Mouse (Mus musculus): ENCODE results near the gene Sorbs1.

Gene Sorbs1

DNA sequence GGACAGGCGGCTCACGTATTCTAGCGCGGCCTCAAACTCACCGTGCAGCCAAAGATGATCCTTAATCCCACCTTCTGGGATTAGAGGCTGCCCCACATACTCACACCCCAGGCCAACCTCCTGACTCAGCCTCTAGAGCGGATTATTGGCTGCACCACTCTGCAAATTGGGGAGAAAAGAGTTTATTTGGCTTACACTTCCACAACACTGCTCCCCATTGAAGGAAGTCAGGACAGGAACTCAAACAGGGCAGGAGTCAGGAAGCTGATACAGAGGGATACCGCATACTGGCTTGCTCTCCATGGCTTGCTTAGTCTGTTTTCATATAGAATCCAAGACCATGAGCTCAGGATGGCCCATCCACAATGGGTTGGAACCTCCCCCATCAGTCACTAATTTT is 797 bp upstream of the Sorbs1 start:
- DNase-seq (ENCODE audit: inconsistent age in 2 of 2, low spot score in 1 of 2) = peak in 1 of 2 experiments; percentile 45

DNA sequence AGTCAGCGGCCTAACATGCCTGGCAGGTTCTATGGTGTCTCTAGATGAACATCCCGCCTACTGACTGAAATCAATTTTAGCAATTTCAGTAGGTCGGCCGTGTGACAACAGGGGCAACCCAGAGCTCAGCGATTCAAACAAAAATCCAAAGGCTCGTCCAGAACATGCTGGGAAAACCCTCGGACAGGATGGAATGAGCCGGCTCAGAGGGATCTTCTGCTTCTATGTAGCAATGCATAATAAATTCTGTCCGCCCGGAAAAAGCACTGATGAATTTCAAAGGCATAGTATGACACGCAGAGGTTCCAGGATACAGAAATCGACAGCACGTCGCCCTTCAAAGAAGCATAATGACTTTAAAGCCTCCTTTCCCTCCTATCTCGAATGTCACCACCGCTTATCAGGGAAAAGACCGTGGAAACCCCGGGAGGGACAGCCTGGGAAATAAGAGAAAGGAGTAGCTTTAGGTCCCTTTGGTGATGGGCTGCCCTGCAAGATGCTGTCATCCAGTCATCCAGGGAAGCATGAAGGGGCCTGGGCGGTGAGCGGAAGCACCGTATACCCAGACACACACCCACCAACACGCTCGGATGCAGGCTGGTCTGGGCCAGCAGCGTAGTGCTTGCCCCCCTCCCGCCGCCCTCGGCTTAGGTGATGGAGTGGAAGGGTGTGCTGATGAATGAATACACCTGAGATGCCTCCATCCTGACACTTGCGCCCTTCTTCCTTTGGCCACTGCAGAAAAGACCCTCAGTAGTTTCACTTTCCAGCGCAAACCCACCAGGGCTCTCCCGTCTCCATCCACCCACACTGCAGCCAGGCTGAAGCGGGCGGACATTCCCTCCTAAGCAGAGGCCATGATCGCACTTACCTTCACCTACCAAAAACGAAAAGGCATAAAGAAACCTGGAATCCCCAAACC is 818 bp downstream of the Sorbs1 start:
- no peak for DNase-seq (ENCODE audit: inconsistent age in 2 of 2, low spot score in 1 of 2)

DNA sequence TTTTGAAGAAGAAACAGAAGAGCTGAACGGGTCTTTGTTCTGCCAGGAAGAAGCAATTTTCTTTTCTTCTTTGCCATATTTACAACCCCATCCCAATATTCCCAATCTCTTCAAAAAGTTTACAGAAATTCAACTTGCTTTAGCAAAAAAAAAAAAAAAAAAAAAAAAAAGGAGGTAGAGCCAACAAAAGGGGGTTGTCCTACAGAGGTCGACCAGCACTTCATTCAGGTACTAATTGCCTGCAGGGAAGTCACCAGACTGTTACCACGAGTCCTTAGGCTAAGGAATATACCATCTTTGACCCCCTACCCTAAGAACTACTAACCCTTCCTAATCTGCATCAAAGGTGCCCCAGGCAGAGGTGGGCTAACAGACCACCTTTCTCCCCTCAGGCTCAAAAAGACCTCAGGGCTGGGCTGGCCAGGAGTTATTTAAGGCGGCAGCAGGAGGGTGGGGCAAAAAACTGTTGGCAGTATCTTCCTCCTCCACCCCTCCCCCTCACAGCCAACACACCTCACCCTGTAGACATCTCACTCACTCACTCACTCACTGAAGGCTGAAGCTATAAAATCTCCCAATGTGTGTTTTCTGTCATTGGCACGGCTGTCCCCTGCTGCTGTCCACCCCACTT is 1.8 kb downstream of the Sorbs1 start:
- DNase-seq (ENCODE audit: inconsistent age in 2 of 2, low spot score in 1 of 2) = no peak

DNA sequence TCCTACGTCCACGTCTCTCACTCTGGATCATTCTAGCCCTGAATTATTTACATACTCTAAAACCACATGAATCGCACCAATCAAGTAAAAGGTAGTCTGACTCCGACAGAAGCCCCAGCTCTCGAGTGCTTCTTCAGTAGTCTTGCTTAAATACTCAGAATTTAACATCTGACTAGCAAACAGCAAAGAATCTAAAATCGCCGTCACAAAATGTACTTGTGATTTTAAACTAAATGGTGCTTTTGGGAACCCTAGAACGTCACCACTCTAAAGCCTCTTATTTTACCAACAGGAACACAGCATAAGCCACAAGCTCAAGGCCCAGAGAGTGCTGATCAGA is 2.5 kb downstream of the Sorbs1 start:
- DNase-seq (ENCODE audit: inconsistent age in 2 of 2, low spot score in 1 of 2) = no peak

DNA sequence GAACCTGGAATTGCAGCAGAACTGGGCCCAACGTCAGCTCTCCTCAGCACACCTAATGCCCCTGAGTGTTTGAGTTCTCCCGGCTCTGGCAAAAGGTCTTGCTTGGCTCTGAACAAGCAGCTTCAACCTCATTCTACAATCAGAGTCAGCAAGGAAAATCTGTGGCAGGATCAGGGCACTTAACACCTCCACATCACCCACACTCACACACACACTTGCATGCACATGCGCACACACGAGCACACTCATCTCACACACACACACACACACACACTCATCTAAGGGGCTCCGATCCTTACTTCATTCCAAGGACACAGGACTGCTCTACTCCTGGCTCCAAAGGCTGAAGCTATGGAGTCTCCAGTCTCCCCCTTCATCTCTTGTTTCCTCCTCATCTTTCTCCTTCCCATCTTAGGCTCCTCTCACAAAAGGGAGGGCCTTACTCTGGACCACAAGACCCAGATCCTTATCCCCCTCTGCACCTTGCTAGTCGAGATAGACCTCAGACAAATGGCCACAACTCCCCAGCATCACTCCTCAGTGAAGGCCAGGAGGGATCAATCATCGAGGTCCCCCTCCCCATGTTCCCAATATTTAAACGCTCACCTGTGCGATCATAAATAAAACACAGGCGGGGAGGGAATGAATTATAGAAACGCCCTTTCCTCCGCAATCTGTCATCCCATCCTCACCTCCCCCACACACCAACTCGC is 3.0 kb downstream of the Sorbs1 start:
- no peak for DNase-seq (ENCODE audit: inconsistent age in 2 of 2, low spot score in 1 of 2)

DNA sequence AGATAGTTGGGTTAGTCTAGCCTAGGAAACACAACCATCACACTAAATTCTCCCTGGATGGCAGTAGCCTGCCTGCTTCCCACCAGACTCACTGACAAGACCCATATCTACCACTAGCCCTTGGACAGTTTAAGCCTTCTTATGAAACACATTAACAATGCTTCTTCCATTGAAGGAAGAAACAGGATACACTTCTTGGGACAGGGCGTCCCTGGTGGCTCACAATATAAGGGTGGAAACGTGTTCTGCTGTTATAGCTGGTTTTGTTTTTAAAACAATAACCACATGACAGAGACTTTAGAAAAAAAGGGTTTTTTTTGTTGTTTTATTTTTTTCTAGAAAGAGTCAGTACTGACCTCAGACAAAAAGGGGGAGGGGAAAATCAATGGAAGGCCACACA is 4.3 kb downstream of the Sorbs1 start:
- no peak for DNase-seq (ENCODE audit: inconsistent age in 2 of 2, low spot score in 1 of 2)

DNA sequence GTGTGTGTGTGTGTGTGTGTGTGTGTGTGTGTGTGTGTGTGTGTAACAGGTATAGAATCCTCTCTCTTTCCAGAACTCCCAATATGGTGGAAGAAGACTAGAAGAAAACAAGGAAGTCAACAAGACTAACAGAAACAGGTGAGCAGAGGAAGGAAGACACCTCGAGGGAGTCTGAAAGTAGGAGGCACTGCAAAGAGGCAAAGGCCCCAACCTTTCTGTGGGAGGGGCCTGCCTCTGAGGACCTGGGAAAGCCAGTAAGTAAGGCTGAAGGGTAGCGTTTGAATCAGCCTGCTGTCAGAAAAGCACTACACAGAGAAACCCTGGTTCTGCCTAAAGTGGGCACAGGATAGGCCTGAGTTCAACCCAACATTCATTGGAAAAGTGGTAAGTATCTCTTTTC is 4.7 kb downstream of the Sorbs1 start:
- no peak for DNase-seq (ENCODE audit: inconsistent age in 2 of 2, low spot score in 1 of 2)

DNA sequence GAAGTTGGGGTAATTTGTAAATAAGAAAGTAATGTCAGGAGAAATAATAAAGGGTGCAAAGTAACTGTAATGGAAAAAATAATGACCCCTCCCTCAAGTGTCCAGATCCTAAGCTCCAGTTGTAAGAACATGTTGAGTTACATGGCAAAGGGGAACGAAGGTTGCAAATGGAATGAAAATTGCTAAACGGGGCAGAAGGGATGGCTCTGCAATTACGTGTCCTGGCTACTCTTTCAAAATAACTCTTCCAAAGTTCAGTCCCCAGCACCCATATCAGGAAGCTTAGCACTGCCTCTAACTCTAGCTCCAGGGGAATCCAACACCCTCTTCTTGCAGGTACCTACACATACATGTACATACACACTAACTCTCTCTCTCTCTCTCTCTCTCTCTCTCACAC is 6.6 kb downstream of the Sorbs1 start:
- DNase-seq (ENCODE audit: inconsistent age in 2 of 2, low spot score in 1 of 2) = no peak

DNA sequence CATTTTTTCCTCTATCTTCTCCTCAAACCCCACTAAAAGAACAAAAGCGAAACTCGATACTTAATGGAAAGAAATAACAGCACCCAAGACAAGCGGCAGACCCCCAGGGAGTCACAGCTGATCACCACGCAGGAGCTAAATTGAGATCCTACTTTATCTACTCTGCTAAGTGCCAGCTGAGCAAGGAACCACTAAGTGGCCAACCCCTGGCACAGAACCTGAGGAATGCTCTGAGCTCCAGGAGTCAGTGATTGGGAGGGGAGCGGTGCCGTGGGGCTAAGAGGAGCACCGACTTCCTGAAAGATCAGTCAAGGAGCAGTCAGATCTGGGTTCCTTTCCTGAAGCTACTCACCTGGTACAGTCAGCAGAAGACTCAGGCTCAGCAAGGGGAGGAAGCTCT is 9.2 kb downstream of the Sorbs1 start:
- no peak for DNase-seq (ENCODE audit: inconsistent age in 2 of 2, low spot score in 1 of 2)

DNA sequence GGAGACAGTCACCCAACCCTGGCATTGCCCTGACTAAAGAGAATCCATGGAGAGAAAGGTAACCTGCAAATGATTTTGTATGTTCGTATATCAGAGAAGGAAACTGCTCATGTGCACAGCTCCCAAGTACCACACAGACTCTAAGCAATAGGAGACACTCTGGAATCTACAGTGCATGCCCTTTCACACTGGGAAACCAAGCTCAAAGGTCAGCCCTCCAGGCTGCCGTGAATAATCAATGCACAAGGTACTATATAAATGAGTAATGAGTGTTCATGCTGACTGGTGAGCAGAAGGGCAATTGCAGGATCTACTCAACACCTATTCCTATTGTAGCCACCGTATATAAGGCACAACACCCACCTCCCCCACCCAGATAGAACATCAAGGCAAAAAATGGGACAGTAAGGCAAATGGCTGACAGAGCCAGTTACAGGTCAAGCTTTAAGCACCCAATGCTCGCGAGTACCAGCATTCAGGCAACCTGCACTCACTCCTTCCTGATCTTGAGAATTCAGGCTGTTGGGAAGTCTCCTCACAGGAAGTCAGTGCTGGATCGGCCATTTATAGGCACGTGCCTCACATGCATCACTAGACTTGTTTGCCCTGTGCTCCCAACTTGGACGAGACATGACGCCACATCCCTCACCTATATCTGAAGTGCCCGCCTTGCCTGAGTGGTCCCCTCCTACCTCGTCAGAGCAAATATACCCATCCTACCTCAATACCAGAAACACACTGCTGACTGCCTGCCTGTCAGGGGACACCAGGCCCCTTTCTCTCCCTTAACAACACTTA is 13.4 kb downstream of the Sorbs1 start:
- DNase-seq (ENCODE audit: inconsistent age in 2 of 2, low spot score in 1 of 2) = no peak

DNA sequence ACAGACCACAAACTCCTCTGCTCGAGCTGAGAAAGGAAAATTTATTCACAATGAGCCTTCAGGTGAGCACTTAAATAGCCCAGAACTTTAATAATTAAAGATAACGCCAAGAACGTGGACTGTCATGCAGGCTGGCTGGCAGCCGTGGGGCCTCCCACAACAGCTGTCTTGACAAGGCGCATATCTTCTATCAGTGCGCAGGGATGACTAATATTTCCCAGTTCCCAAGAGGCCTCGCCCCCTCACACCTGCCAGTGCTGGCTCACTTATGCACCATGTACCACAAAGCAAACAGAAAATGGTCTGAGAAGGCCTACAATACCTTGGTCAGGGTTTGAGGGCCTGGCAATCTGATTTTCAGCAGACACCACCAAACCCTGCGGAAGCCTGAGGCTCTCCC is 14.4 kb downstream of the Sorbs1 start:
- peak in 1 of 2 experiments; percentile 44 for DNase-seq (ENCODE audit: inconsistent age in 2 of 2, low spot score in 1 of 2)

DNA sequence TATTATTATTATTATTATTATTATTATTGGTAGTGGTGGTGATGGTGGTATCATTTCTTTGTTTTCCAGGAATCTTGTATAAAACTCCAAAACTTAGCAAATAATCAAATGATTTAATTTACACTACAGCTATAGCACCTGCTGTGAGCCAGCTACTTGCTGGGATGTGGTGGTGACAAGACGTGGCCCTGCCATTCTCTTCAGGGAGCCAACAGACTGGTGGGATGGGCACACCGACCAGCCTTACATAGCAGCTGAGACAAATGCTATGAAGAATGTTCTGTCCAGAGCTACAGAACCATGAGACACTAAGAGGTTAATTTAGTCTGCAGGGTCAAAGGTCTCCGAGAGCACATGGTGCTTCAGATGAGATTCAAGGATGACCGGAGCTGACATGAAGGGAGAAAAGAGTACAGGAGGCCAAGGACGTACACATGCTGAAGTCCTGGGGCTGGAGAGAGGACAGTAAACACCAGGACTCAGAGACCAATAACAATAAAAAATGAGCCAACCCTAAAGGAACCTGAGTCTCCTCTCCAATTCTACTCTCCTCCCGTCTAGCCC is 15.3 kb downstream of the Sorbs1 start:
- no peak for DNase-seq (ENCODE audit: inconsistent age in 2 of 2, low spot score in 1 of 2)

DNA sequence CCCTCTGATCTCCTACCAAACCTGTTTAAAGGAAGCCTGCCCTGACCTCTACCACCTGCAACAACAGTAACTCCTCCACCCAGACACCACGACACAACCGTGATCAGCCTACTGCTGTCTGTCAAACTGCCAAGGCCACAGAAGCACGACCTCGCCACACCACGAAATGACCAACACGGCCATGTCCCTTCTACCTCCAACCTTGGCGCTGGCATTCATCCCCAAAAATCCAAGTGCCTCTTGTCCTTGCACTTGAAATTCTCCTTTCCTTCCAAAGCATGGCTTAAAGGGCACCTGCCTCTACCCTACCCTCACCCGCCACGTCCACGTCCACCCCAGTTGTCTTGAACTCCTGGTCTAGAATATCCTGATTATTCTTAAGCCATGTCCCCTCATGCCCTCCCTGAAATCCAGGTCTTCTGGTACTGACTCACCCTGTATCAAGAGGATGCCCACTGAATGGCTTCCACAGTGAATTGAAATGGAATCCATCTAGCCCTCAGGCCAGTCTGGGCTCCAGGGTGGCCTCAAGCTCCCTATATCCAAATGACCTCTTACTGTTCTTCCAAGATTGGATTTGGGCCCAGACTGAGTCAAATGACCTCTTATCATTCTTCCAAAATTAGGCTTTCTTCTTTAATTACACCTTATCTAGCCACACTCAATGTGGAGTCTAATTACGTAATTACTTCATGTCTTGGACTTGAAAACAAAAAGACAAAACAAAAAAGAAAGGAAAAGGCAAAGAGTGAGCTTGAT is 16.9 kb downstream of the Sorbs1 start:
- peak in 1 of 2 experiments; percentile 69 for DNase-seq (ENCODE audit: inconsistent age in 2 of 2, low spot score in 1 of 2)

DNA sequence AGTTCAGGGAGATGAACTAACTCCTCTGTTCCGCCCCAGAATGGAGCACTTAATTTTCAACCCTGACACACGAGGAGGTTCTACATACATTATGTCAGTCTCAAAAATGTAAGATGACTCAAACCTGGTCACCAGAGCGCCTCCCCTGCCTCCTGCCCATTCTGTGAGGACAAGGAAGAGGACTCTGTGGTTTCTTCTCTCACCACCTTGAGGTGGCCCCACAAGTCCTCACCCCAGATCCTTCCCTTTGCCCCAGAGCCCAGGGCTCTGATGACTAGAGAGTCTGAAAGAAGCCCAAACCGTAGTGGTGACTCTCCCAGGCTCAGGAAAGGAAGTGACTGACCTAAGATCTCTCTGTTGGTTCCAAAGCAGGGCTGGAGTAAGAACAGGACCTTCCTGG is 17.5 kb downstream of the Sorbs1 start:
- no peak for DNase-seq (ENCODE audit: inconsistent age in 2 of 2, low spot score in 1 of 2)

DNA sequence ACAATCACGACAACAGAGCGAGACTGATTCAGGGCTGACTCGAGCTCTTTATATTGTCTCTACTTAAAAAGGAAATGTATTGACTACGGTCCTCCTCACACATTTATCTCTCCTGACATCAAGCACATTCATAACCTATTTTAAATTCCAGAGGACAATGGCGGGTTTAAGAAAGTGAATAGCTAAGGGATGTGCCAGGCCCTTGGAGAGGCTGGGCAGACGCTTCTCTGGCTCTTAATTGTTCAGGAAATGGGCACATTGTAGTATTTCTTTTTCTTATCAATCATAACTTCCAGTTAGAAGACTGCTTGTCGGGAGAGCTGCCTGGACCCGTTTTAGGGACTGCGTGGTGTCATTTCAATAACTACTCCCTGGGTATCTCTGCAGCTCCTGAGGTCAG is 20.7 kb downstream of the Sorbs1 start:
- no peak for DNase-seq (ENCODE audit: inconsistent age in 2 of 2, low spot score in 1 of 2)

DNA sequence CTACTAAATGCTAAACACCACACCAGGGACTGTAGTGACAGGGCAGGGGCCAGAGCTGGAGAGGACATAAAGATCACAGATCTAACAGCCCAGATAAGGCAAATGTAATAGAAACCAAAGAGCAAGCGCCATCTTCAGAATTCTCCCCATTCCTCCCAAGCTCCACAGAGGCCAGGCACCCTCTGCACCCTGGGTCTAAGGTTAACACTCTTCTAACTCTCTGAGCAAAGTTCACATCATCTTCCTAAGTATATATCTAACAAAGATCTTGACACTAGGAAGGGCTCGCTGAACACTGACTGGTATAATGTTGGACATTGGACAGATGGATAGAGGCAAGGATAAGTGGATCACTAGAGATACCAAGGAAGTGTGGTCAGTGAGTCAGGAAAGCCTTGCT is 22.1 kb downstream of the Sorbs1 start:
- DNase-seq (ENCODE audit: inconsistent age in 2 of 2, low spot score in 1 of 2) = no peak

DNA sequence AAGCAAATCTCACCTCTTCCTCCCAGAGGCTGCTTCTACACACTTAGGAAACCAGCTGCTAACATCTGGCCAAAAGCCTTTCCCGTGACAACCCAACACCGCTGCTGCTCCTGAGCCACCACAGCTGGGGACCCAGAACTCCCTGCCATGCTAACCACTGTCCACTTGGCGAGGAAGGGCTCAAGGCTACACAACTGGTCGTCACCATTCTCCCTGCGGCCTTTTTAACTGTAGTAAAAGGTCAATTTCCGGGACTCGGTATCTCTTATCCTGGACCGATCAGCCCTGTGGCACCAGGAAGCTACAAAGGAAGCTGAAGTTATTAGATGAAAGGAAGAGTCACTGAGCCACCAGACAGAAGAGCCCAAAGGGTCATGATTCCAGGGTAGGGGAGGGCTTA is 22.8 kb downstream of the Sorbs1 start:
- peak in 1 of 2 experiments; percentile 72 for DNase-seq (ENCODE audit: inconsistent age in 2 of 2, low spot score in 1 of 2)

DNA sequence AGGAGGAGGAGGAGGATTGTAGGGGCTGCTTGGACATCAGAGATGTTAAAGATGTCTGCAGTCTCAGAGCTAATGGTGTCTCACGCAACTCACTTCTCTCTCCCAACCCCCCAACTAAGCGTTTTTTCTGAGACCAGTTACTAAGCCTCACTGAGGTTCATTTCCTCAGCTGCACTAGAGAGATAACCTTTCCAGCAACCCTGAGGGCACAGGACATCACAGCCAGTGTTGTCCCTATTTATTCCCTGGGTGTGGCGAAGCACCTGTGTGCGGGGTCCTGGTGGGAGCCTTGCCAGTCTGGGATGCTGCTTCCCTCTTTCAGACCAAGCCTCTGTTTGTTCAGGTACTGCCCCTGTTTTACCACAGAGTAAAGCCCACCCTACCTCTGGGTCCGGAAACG is 23.9 kb downstream of the Sorbs1 start:
- no peak for DNase-seq (ENCODE audit: inconsistent age in 2 of 2, low spot score in 1 of 2)

DNA sequence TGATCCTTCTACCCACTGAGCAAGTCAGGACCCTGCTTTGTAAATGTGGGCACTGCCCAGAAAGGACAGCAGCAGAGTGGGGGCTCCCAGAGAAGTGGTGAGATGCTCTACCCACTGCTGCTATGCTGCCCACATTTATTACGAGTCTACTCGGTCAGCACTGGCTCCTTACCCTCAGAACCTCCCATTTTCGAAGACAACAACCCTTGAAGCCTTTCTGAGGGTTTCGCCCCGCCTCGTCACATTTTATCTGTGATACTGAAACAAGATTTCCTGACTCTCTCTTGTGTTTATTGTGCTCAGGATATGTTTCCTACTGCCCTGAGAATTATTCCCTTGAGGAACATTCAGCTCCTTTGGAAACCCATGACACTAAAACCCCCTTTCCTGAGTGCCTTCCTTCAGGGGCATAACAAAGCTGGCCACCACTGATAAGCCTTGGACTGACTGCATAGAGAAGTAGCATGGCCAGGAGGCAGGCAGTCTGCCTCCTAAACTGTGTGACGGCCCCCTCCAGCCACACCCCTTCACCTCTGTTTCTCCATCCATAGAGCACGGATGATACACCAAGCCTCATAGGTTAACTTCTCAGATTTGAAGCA is 24.6 kb downstream of the Sorbs1 start:
- DNase-seq (ENCODE audit: inconsistent age in 2 of 2, low spot score in 1 of 2) = no peak

DNA sequence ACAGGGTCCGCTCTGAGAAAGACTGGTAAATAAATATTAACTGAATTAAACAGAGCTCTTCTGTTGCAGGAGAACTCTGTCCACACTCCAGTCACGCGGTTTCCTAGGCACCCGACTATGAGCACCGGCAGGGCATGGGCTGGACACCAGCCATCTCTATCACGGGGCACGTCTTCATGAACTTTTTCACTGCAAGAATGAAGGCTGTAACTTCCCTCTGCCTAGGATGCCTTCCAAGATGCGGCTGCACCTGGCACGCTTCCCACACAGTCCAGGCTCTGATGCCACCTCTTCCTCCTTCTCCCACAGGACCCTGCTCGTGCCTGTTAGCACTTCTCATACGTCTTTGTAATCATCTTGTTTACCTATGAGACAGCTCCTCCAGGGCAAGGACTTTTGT is 26.0 kb downstream of the Sorbs1 start:
- peak; percentile 54 to 83 for DNase-seq (ENCODE audit: inconsistent age in 2 of 2, low spot score in 1 of 2)
